Mouse (Mus musculus) duodenum, adult 2 months (tissue): Measurements from ENCODE around the gene Clasrp. TPM values are rescaled to one million over a fixed set of nuclear protein-coding genes. Genes with fewer than 3 reads are reported as not detected.

Experiments used
- polyA plus RNA-seq: library from polyadenylated mRNA; depleted of rRNA; stranded (reverse); fragments of >200 nt; gene quantifications from 2 replicates; pipeline ENCODE4 v1.2.3, GENCODE M21; 2012; ENCODE audit warnings: low replicate concordance; rRNA removed

Gene Clasrp
- 168 and 347 TPM in 2 replicates for polyA plus RNA-seq

DNA sequence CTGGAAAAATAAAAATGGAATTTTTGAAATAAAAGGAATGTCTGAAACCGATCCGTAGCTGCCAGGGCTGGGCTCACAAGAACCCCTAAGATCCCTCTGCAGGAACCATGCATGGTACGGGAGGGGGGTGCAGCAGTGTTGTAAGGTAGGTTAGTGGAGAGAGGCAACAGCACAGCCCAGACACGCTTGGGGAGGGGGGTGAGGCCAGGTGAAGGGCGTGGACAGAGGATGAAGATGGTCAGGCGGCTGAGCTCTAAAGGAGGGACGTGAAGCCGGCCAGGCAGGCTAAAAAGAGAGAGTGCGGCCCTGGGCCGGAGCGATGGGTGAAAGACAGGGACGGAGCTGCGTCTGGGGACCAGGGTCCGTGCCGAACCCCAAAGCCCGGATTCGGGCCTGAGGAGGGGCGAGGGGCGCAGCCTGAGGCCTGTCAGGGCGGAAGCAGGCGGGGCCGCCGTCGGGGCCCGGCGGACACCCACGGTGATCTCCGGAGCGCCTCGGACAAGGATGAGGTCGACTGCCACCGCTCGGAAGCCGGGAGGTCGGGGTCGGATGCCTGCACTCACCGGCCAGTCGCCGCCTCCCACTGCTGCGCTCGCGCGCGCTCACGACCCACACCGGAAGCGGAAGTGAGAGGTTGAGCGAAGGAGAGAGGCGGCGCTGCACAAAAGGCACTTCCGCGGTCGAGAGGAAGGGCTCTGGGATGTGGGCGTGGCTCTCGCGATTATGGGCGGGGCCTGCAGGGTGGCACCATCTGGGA lies at the start of gene Clasrp:
TSS of gene Clasrp (minus strand) at position 638 of the 757 bp plus-strand sequence.

GRCm38 (mm10) chr7:19629361-19629734 lies 25.1 kb upstream of the Clasrp start, which contains the start of gene Relb:
Relb (minus strand) TSS chr7:19629438.

GRCm38 (mm10) chr7:19577141-19577852 lies 27.0 kb downstream of the Clasrp start, which contains the start of the genes Zfp296 and Gemin7:
Zfp296 (plus strand) TSS chr7:19577287.
Gemin7 (minus strand) TSS chr7:19577595.

DNA sequence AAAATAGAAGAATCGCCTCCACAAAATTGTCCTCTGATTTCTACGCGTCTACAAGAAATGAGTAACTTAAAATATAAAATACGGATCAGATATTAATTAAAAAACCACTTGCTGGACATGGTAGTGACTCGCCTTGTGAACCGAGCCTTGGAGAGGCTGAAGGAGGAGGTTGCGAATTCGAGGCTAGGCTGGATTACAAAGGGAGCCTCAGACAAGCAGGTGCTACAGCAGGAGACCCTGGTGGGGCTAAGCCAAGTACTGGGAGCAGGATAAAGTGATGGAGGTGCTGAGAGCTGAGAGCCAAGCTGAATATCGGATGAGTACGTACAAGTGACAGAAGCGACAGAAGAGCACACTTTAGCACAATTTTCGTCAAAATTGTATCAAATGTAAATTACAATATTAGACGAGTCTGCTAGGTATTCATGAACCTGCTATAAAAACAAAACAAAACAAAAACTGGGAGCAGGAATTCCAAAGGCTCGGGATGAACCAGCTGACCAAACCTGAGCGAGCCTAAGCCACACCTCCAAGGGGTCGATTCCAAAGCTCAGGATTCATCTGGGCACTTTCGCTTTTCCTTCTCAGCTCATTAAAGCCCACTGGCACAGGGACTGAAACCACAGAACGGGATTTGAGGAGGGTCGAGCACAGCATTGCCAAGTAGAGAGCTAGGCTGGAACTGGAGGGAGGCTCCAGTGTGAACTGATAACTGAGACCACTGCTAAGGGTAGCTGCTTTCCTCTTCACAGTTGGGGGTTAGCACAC lies 41.5 kb downstream of the Clasrp start, which contains the start of gene Ppp1r37:
TSS of gene Ppp1r37 (minus strand) at position 434 of the 768 bp plus-strand sequence.

Other genes with a start within 250 kb of the Clasrp start
- 1.9 and 5.3 TPM in 2 replicates for gene Cd3eap, start 245.0 kb downstream of the Clasrp start, polyA plus RNA-seq
- gene Ppp1r13l, start 244.7 kb downstream of the Clasrp start, polyA plus RNA-seq = 7.7 and 8.8 TPM in 2 replicates
- gene Ercc2, start 222.5 kb downstream of the Clasrp start, polyA plus RNA-seq = 37.5 and 41.5 TPM in 2 replicates
- gene Klc3, start 200.4 kb downstream of the Clasrp start, polyA plus RNA-seq = 1.2 and 2.1 TPM in 2 replicates
- 51.7 and 59.9 TPM in 2 replicates for gene Ckm, start 199.7 kb downstream of the Clasrp start, polyA plus RNA-seq
- gene Mark4, start 145.7 kb downstream of the Clasrp start, polyA plus RNA-seq = 15.0 and 33.5 TPM in 2 replicates
- gene Exoc3l2, start 141.2 kb downstream of the Clasrp start, polyA plus RNA-seq = 5.1 and 11.1 TPM in 2 replicates
- 10.5 and 31.4 TPM in 2 replicates for gene Bloc1s3, start 96.1 kb downstream of the Clasrp start, polyA plus RNA-seq
- 159 and 195 TPM in 2 replicates for gene Trappc6a, start 96.1 kb downstream of the Clasrp start, polyA plus RNA-seq
- 0.15 and 0.18 TPM in 2 replicates for gene Nkpd1, start 86.6 kb downstream of the Clasrp start, polyA plus RNA-seq
- gene Ppp1r37, start 41.4 kb downstream of the Clasrp start, polyA plus RNA-seq = 99.5 and 166 TPM in 2 replicates
- gene Zfp296, start 27.2 kb downstream of the Clasrp start, polyA plus RNA-seq = 3.9 and 4.8 TPM in 2 replicates
- gene Gemin7, start 26.9 kb downstream of the Clasrp start, polyA plus RNA-seq = 94.7 and 164 TPM in 2 replicates
- gene Relb, start 25.0 kb upstream of the Clasrp start, polyA plus RNA-seq = 41.9 and 115 TPM in 2 replicates
- gene Clptm1, start 60.5 kb upstream of the Clasrp start, polyA plus RNA-seq = 104 and 143 TPM in 2 replicates
- 950 and 3,249 TPM in 2 replicates for gene Apoc2, start 73.5 kb upstream of the Clasrp start, polyA plus RNA-seq
- 1.4 TPM in 1 of 2 replicates, not detected in the other for gene Gm44805, start 76.9 kb upstream of the Clasrp start, polyA plus RNA-seq
- gene Apoc4, start 77.0 kb upstream of the Clasrp start, polyA plus RNA-seq = 0.36 and 1.9 TPM in 2 replicates
- 0.72 and 1.2 TPM in 2 replicates for gene Apoc1, start 88.2 kb upstream of the Clasrp start, polyA plus RNA-seq
- 286 and 462 TPM in 2 replicates for gene Apoe, start 94.7 kb upstream of the Clasrp start, polyA plus RNA-seq
- 95.8 and 122 TPM in 2 replicates for gene Tomm40, start 111.0 kb upstream of the Clasrp start, polyA plus RNA-seq
- 232 and 247 TPM in 2 replicates for gene Nectin2, start 146.0 kb upstream of the Clasrp start, polyA plus RNA-seq
- gene Bcam, start 166.5 kb upstream of the Clasrp start, polyA plus RNA-seq = 25.1 and 27.9 TPM in 2 replicates
- 94.7 and 149 TPM in 2 replicates for gene Cblc, start 192.3 kb upstream of the Clasrp start, polyA plus RNA-seq
- 202 and 317 TPM in 2 replicates for gene Bcl3, start 218.3 kb upstream of the Clasrp start, polyA plus RNA-seq
- 0.44 TPM in 1 of 2 replicates, not detected in the other for gene Gm19345, start 247.5 kb upstream of the Clasrp start, polyA plus RNA-seq